Mouse (Mus musculus) activated CD4-positive, CD25-positive, alpha-beta regulatory T cell, adult 4 months (primary cell): ENCODE data around the gene Pkp3. TPM values are rescaled to one million over a fixed set of nuclear protein-coding genes. Genes with fewer than 3 reads are reported as not detected.
A peak's percentile ranks its signal among the peaks of the same experiment; 100 is the strongest.

Experiments
- ATAC-seq: one replicate; pipeline ENCODE4 v1.8.0; 2017
- polyA plus RNA-seq, 2 experiments: library from polyadenylated mRNA; unstranded; fragments of 100-300 nt; shearing (Covaris generic); gene quantifications; one replicate each; pipeline ENCODE4 v1.2.1; 2017

The Pkp3 gene
- polyA plus RNA-seq, 2 experiments from 2014 or later: 365 to 380 TPM

- ATAC-seq: no peak
Measured at GRCm38 (mm10) chr7:141057541-141057940, 20.5 kb upstream of the Pkp3 start.

GRCm38 (mm10) chr7:141058601-141059341 is 19.2 kb upstream of the Pkp3 start:
- peak; percentile 78 for ATAC-seq

- ATAC-seq: no peak
Measured at GRCm38 (mm10) chr7:141059929-141060328, 18.1 kb upstream of the Pkp3 start.

- ATAC-seq: peak; percentile 57
Measured at GRCm38 (mm10) chr7:141060426-141061242, 17.4 kb upstream of the Pkp3 start, which contains the start of gene B4galnt4. Gene B4galnt4, plus strand, starts transcription at chr7:141061104.

- no peak for ATAC-seq
Measured at GRCm38 (mm10) chr7:141061269-141061692, 16.7 kb upstream of the Pkp3 start.

- ATAC-seq: no peak
Measured at GRCm38 (mm10) chr7:141062525-141062924, 15.5 kb upstream of the Pkp3 start.

GRCm38 (mm10) chr7:141063353-141063752 is 14.7 kb upstream of the Pkp3 start:
- no peak for ATAC-seq

- peak; percentile 57 for ATAC-seq
Measured at GRCm38 (mm10) chr7:141064175-141064574, 13.8 kb upstream of the Pkp3 start.

- no peak for ATAC-seq
Measured at GRCm38 (mm10) chr7:141064576-141064975, 13.4 kb upstream of the Pkp3 start.

GRCm38 (mm10) chr7:141068351-141068750 is 9.7 kb upstream of the Pkp3 start:
- no peak for ATAC-seq

GRCm38 (mm10) chr7:141070058-141070862 is 7.8 kb upstream of the Pkp3 start:
- ATAC-seq: no peak

- ATAC-seq: peak; percentile 90
Measured at GRCm38 (mm10) chr7:141072017-141072745, 5.8 kb upstream of the Pkp3 start.

GRCm38 (mm10) chr7:141073782-141074181 is 4.2 kb upstream of the Pkp3 start:
- no peak for ATAC-seq

- no peak for ATAC-seq
Measured at GRCm38 (mm10) chr7:141078876-141079275, 858 bp downstream of the Pkp3 start.

GRCm38 (mm10) chr7:141079481-141080449 is 1.7 kb downstream of the Pkp3 start:
- ATAC-seq: no peak

- peak; percentile 50 for ATAC-seq
Measured at GRCm38 (mm10) chr7:141087894-141088293, 9.9 kb downstream of the Pkp3 start.

GRCm38 (mm10) chr7:141088473-141088872 is 10.5 kb downstream of the Pkp3 start:
- ATAC-seq: peak; percentile 18

- no peak for ATAC-seq
Measured at GRCm38 (mm10) chr7:141090228-141090627, 12.2 kb downstream of the Pkp3 start.

- peak; percentile 59 for ATAC-seq
Measured at GRCm38 (mm10) chr7:141092051-141092735, 14.2 kb downstream of the Pkp3 start.

GRCm38 (mm10) chr7:141093950-141094349 is 15.9 kb downstream of the Pkp3 start:
- no peak for ATAC-seq
